Mouse (Mus musculus): Measurements from ENCODE around the gene Nacad. TPM values are rescaled to one million over a fixed set of nuclear protein-coding genes. Genes with fewer than 3 reads are reported as not detected.
A peak's percentile ranks its signal among the peaks of the same experiment; 100 is the strongest.

Gene Nacad
- polyA plus RNA-seq, 1 experiment from 2014 or later = 7.2 TPM

GRCm38 (mm10) chr11:6579361-6579760 is 26.5 kb downstream of the Nacad start:
- no peak overlapping the region for H3K4me2 ChIP-seq (ENCODE audit: low read depth, low read length)
- H3K36me3 ChIP-seq (ENCODE audit: control insufficient read depth, insufficient read depth, low read length) = peaks cover 3% of the 10 kb centered on the region; the same call in 1 of the 2 replicates
- WGBS = 82% methylated on average over 7 of the region's 7 CpGs
- no peak overlapping the region for H3K27ac ChIP-seq (ENCODE audit: low read length)
- no peaks in the 10 kb centered on the region for H3K9me3 ChIP-seq (replicated peaks; ENCODE audit: control insufficient read depth, low read length)
- no peaks in the 10 kb centered on the region for H3K4me1 ChIP-seq (ENCODE audit: control insufficient read depth, insufficient read depth, low read length)
- H3K27me3 ChIP-seq (ENCODE audit: control insufficient read depth, insufficient read depth, low read length) = no peaks in the 10 kb centered on the region
- ATAC-seq (ENCODE audit: insufficient read depth, low FRiP score) = no peak
- no peak overlapping the region for H3K4me3 ChIP-seq (replicated peaks; ENCODE audit: low read length)
- no peak overlapping the region for H3K9ac ChIP-seq (ENCODE audit: low read length)

- Histone ChIP-seq H3K4me2 (ENCODE audit: low read depth, low read length) (no peak overlapping the region), H3K27me3 (ENCODE audit: control insufficient read depth, insufficient read depth, low read length) (no peaks in the 10 kb centered on the region), H3K27ac (ENCODE audit: low read length) (no peak overlapping the region), H3K9me3 (replicated peaks; ENCODE audit: control insufficient read depth, low read length) (no peaks in the 10 kb centered on the region), H3K4me1 (ENCODE audit: control insufficient read depth, insufficient read depth, low read length) (no peaks in the 10 kb centered on the region), H3K9ac (ENCODE audit: low read length) (no peak overlapping the region), H3K4me3 (replicated peaks; ENCODE audit: low read length) (no peak overlapping the region), H3K36me3 (ENCODE audit: control insufficient read depth, insufficient read depth, low read length) (peaks cover 3% of the 10 kb centered on the region; the same call in 1 of the 2 replicates)
- no peak for ATAC-seq (ENCODE audit: insufficient read depth, low FRiP score)
- WGBS = 85% methylated on average over 3 of the region's 3 CpGs
These were observed 29.7 kb downstream of the Nacad start for GRCm38 (mm10) chr11:6576151-6576550.

- Histone ChIP-seq H3K27me3 (ENCODE audit: control insufficient read depth, insufficient read depth, low read length) (no peaks in the 10 kb centered on the region), H3K4me2 (ENCODE audit: low read depth, low read length) (no peak overlapping the region), H3K9me3 (replicated peaks; ENCODE audit: control insufficient read depth, low read length) (no peaks in the 10 kb centered on the region), H3K27ac (ENCODE audit: low read length) (no peak overlapping the region), H3K9ac (ENCODE audit: low read length) (no peak overlapping the region; the same call in 1 of the 2 replicates), H3K4me1 (ENCODE audit: control insufficient read depth, insufficient read depth, low read length) (peaks cover 10% of the 10 kb centered on the region; the same call in 1 of the 2 replicates), H3K36me3 (ENCODE audit: control insufficient read depth, insufficient read depth, low read length) (no peaks in the 10 kb centered on the region), H3K4me3 (replicated peaks; ENCODE audit: low read length) (no peak overlapping the region)
- 49% methylated on average over 3 of the region's 3 CpGs for WGBS
- ATAC-seq (ENCODE audit: insufficient read depth, low FRiP score) = no peak
These were observed 36.5 kb downstream of the Nacad start for GRCm38 (mm10) chr11:6569410-6569777.

GRCm38 (mm10) chr11:6568584-6569409 is 37.1 kb downstream of the Nacad start:
- H3K4me1 ChIP-seq (ENCODE audit: control insufficient read depth, insufficient read depth, low read length) = peaks cover 10% of the 10 kb centered on the region; the same call in 1 of the 2 replicates
- H3K4me3 ChIP-seq (replicated peaks; ENCODE audit: low read length) = peak overlapping the region; percentile 12; the same call in 1 of the 2 replicates
- H3K9ac ChIP-seq (ENCODE audit: low read length) = peak overlapping the region; percentile 58
- WGBS = 56% methylated on average over 11 of the region's 11 CpGs
- 0 out of 2 replicates have a peak overlapping the region, but pooled peaks have one; percentile 11 for H3K4me2 ChIP-seq (ENCODE audit: low read depth, low read length)
- H3K9me3 ChIP-seq (replicated peaks; ENCODE audit: control insufficient read depth, low read length) = no peaks in the 10 kb centered on the region
- ATAC-seq (ENCODE audit: insufficient read depth, low FRiP score) = no peak
- H3K27me3 ChIP-seq (ENCODE audit: control insufficient read depth, insufficient read depth, low read length) = no peaks in the 10 kb centered on the region
- peak overlapping the region; percentile 51; the same call in 1 of the 2 replicates for H3K27ac ChIP-seq (ENCODE audit: low read length)
- peaks cover 3% of the 10 kb centered on the region; the same call in 1 of the 2 replicates for H3K36me3 ChIP-seq (ENCODE audit: control insufficient read depth, insufficient read depth, low read length)

DNA sequence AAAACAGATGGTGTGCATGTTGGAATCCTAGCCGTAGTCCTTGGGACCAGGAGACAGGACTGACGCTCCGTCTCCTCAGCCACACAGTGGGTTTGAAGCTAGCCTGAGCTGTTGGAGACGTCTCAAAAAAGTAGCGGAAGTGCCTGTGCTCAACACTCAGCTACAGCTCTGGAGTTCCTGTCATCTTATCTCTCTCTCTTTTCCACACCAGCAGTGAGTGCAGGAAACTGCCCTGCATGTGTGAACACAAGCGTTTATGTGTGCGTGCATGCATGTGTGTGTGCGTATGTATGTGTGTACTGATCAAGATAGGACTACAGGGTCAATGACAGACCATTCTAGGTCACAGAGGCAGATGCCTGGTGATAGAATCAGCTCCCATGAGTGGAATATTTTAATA is 37.9 kb downstream of the Nacad start:
- WGBS = 81% methylated on average over 8 of the region's 8 CpGs

DNA sequence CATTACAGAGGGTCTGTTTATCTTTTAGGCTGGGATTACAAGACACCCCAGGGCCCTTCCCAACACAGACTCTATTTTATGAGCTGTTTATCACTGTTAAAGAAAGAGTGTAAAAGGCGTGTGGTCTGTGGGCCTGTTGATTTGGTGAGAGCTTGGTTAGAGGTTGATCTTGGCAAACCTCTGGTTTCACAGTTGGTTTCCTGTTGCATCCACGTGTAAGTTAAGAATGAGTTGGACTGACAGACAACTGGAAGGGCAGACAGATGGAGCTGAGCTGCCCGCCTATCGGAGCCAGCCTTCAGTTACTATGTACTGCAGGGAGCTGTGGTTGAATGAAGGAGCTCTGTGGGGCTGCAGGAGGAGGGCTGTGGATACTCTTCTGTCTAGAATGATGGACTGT is 39.4 kb downstream of the Nacad start:
- WGBS = 74% methylated on average over 4 of the region's 4 CpGs
- peaks cover 18% of the 10 kb centered on the region; the same call in 1 of the 2 replicates for H3K4me1 ChIP-seq (ENCODE audit: control insufficient read depth, insufficient read depth, low read length)
- H3K27ac ChIP-seq (ENCODE audit: low read length) = no peak overlapping the region
- no peaks in the 10 kb centered on the region for H3K9me3 ChIP-seq (replicated peaks; ENCODE audit: control insufficient read depth, low read length)
- no peaks in the 10 kb centered on the region for H3K27me3 ChIP-seq (ENCODE audit: control insufficient read depth, insufficient read depth, low read length)
- no peak overlapping the region for H3K4me3 ChIP-seq (replicated peaks; ENCODE audit: low read length)
- H3K4me2 ChIP-seq (ENCODE audit: low read depth, low read length) = no peak overlapping the region
- H3K9ac ChIP-seq (ENCODE audit: low read length) = no peak overlapping the region
- no peak for ATAC-seq (ENCODE audit: insufficient read depth, low FRiP score)
- peaks cover 3% of the 10 kb centered on the region; the same call in 1 of the 2 replicates for H3K36me3 ChIP-seq (ENCODE audit: control insufficient read depth, insufficient read depth, low read length)

More for the DNA sequence above, 37.9 kb downstream of the Nacad start:
- Histone ChIP-seq H3K36me3 (ENCODE audit: control insufficient read depth, insufficient read depth, low read length) (peaks cover 3% of the 10 kb centered on the region; the same call in 1 of the 2 replicates), H3K27ac (ENCODE audit: low read length) (peak overlapping the region; percentile 51; the same call in 1 of the 2 replicates), H3K9me3 (replicated peaks; ENCODE audit: control insufficient read depth, low read length) (no peaks in the 10 kb centered on the region), H3K27me3 (ENCODE audit: control insufficient read depth, insufficient read depth, low read length) (no peaks in the 10 kb centered on the region), H3K9ac (ENCODE audit: low read length) (no peak overlapping the region), H3K4me3 (replicated peaks; ENCODE audit: low read length) (no peak overlapping the region), H3K4me2 (ENCODE audit: low read depth, low read length) (no peak overlapping the region), H3K4me1 (ENCODE audit: control insufficient read depth, insufficient read depth, low read length) (peaks cover 10% of the 10 kb centered on the region; the same call in 1 of the 2 replicates)
- ATAC-seq (ENCODE audit: insufficient read depth, low FRiP score) = no peak

DNA sequence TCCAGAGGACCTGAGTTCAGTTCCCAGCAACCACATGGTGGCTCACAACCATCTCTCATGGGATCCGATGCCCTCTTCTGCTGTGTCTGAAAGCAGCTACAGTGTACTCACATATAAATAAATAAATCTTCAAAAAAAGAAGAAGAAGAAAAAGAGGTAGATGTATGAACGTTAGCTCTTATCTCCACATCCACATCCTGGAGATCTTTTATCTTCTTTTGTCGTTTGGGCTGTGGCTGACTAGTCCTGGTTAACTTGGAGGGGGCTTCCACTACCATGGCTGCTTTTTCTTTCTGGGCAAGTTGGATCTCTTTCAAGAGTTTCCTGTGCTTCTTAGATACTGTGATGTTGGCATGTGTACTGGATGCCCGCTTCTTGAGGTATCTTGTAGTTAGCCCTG is 42.7 kb downstream of the Nacad start:
- no peak for ATAC-seq (ENCODE audit: insufficient read depth, low FRiP score)
- H3K4me3 ChIP-seq (replicated peaks; ENCODE audit: low read length) = no peak overlapping the region
- no peaks in the 10 kb centered on the region for H3K9me3 ChIP-seq (replicated peaks; ENCODE audit: control insufficient read depth, low read length)
- H3K9ac ChIP-seq (ENCODE audit: low read length) = no peak overlapping the region
- peaks cover 17% of the 10 kb centered on the region; the same call in 1 of the 2 replicates for H3K4me1 ChIP-seq (ENCODE audit: control insufficient read depth, insufficient read depth, low read length)
- no peak overlapping the region for H3K4me2 ChIP-seq (ENCODE audit: low read depth, low read length)
- H3K27ac ChIP-seq (ENCODE audit: low read length) = no peak overlapping the region
- peaks cover 3% of the 10 kb centered on the region; the same call in 1 of the 2 replicates for H3K36me3 ChIP-seq (ENCODE audit: control insufficient read depth, insufficient read depth, low read length)
- H3K27me3 ChIP-seq (ENCODE audit: control insufficient read depth, insufficient read depth, low read length) = no peaks in the 10 kb centered on the region
- 77% methylated on average over 4 of the region's 4 CpGs for WGBS

DNA sequence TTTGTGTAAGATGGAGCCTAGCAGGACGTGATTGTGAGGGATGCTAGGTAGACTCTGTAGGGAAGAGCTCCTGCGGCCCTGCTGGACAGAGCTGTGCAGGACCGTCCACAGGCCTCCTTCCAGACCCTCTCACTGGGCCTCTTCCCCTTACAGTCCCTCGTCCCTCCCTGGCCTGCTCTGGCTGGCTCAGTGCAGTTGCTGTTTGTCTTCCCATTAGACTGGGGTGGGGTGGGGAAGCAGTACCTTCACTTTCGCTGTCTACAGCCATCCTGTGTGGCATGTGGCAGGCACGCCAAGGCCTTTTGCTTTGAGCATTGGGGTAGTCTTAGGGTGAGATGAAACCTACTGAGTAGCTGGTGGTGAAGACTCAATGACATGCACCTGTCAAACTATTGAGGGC is 43.5 kb downstream of the Nacad start:
- no peak overlapping the region for H3K4me3 ChIP-seq (replicated peaks; ENCODE audit: low read length)
- H3K27ac ChIP-seq (ENCODE audit: low read length) = peak overlapping the region; percentile 79; the same call in 1 of the 2 replicates
- no peaks in the 10 kb centered on the region for H3K9me3 ChIP-seq (replicated peaks; ENCODE audit: control insufficient read depth, low read length)
- H3K36me3 ChIP-seq (ENCODE audit: control insufficient read depth, insufficient read depth, low read length) = peaks cover 3% of the 10 kb centered on the region; the same call in 1 of the 2 replicates
- no peak overlapping the region for H3K4me2 ChIP-seq (ENCODE audit: low read depth, low read length)
- WGBS = 66% methylated on average over 6 of the region's 6 CpGs
- ATAC-seq (ENCODE audit: insufficient read depth, low FRiP score) = peak; percentile 75; the same call in 1 of the 2 replicates
- H3K4me1 ChIP-seq (ENCODE audit: control insufficient read depth, insufficient read depth, low read length) = peaks cover 13% of the 10 kb centered on the region; the same call in 1 of the 2 replicates
- no peaks in the 10 kb centered on the region for H3K27me3 ChIP-seq (ENCODE audit: control insufficient read depth, insufficient read depth, low read length)
- H3K9ac ChIP-seq (ENCODE audit: low read length) = 0 out of 2 replicates have a peak overlapping the region, but pooled peaks have one; percentile 26

GRCm38 (mm10) chr11:6561474-6561873 is 44.4 kb downstream of the Nacad start:
- Histone ChIP-seq H3K4me1 (ENCODE audit: control insufficient read depth, insufficient read depth, low read length) (peaks cover 13% of the 10 kb centered on the region; the same call in 1 of the 2 replicates), H3K27me3 (ENCODE audit: control insufficient read depth, insufficient read depth, low read length) (no peaks in the 10 kb centered on the region), H3K9me3 (replicated peaks; ENCODE audit: control insufficient read depth, low read length) (no peaks in the 10 kb centered on the region), H3K4me3 (replicated peaks; ENCODE audit: low read length) (peak overlapping the region; percentile 23), H3K27ac (ENCODE audit: low read length) (peak overlapping the region; percentile 79), H3K4me2 (ENCODE audit: low read depth, low read length) (peak overlapping the region; percentile 34; the same call in 1 of the 2 replicates), H3K9ac (ENCODE audit: low read length) (no peak overlapping the region), H3K36me3 (ENCODE audit: control insufficient read depth, insufficient read depth, low read length) (peaks cover 3% of the 10 kb centered on the region; the same call in 1 of the 2 replicates)
- no peak for ATAC-seq (ENCODE audit: insufficient read depth, low FRiP score)
- WGBS = 85% methylated on average over 4 of the region's 4 CpGs

Measured in stomach, embryonic 16.5 days (tissue).